Mouse (Mus musculus) bone marrow macrophage, adult 2 months (primary cell): ENCODE measurements around the gene Nav2.

ENCODE experiments used
- CTCF ChIP-seq: IDR thresholded peaks from 2 replicates; pipeline ENCODE4 v1.5.1; 2012; ENCODE audit warnings: low read depth, mild to moderate bottlenecking, low read length, moderate library complexity
- POLR2A ChIP-seq: IDR thresholded peaks from 2 replicates; pipeline ENCODE4 v1.6.1; 2012; ENCODE audit warnings: mild to moderate bottlenecking, low read depth, low read length, borderline replicate concordance

GRCm38 (mm10) chr7:49538360-49538759, 629.8 kb downstream of the Nav2 start:
- TF ChIP-seq CTCF: no peak
- no peak for TF ChIP-seq POLR2A
